Mouse (Mus musculus) granulocyte monocyte progenitor cell, adult 5-6 weeks (primary cell): ENCODE measurements at regions not wholly inside any gene's neighbourhood (a gene's known extent, or its start where the extent isn't known, plus 50 kb on each side); places are given as distances from the start of the nearest gene placed in this dataset.

Source experiments
- ATAC-seq: replicated peaks from 2 replicates; pipeline ENCODE4 v1.8.0; 2016; ENCODE audit warnings: mild to moderate bottlenecking, moderate TSS enrichment, inconsistent platforms; ENCODE audit not compliant: poor library complexity, severe bottlenecking

DNA sequence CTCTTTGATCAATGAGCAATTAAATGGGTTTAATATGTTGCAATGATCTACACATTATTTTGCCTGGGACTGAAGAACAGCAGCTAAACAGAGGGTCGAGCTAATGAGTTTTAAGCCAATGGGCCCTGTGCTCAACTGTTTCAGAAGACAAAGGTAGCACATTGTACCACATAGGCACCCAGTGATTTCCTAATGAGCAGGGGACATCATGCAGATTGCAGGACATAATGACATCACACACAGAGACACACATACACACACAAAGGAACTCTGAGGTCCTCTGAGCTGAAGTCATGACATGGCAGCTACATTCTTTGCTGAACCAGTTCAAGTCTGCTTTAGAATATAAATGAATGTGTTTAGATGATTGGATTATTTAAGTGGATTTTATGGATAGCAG, 71.9 kb downstream of the Zfp330 start:
- ATAC-seq = 0 out of 2 replicates have a peak, but pooled peaks have one; percentile 33

DNA sequence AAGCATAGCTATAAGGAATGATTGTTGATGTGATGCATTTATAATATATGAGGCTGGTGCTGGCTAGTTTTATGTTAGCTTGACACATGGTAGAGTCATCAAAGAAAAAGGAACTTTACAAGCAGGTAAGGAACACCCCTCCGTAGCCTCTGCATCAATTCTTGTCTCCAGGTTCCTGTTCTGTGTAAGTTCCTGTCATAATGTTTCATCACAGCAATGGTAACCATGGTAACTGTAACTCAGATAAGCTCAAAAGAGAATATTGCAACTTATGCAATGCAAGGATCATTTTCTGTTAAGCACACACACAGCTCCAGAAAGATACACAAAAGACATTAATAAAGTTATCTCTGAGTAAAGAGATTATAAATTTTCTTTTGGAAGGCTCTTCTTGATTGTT, 73.5 kb downstream of the Zfp330 start:
- peak; percentile 85 for ATAC-seq

DNA sequence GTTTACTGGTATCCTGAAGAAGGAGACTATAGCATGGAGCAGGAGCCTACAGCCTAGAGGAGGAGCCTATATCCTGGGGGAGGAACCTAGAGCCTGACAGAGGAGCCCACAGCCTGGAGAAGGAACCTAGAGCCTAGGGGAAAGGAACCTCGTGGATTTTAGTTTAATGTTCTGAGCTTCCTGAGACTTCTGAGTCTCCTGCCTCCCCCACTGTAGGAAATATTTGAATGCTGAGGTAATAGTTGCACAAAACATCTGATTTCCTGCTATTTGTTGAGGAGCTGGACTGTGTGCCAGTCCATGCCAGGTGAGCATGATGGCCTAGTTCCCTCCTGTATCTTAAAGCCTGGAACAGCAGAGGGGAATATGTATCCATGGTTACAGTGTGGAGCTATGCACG, 74.7 kb downstream of the Zfp330 start:
- no peak for ATAC-seq

DNA sequence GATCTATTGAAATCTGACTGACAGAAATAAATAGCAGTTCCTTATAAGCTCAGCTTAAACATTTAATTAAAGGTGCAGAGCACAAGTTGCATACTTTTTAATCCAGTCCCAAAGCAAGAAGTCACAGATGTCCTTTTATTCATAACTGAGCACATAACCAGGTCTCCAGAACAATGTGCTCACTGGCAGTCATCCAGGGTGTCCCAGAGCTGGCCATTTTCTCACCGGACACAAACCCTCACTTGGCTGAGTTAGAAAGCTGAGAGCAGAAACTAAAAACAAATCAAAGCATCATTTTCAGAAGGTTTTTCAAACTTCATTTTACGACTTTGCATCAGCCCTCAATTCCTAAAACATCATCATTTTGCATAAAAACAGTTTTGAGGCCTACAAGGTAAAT, 75.9 kb downstream of the Zfp330 start:
- no peak for ATAC-seq

DNA sequence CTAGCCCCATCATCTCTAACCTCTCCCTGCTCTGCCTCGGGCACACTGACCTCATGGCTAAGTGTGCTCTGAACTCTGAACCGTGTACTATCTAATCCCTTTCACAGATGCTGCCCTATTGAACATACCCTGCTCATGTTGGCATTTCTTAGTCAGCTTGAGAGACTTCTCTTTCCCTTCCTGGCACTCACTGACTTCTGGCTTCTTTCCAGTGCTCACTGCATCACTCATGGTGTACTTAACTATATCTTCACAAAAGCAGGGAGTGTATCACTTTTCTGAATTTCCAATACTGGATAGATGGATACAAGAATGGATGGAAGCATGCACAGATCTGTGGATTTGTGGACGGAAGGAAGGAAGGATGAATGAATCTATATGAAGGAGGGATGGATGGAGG, 80.9 kb downstream of the Zfp330 start:
- ATAC-seq = no peak

DNA sequence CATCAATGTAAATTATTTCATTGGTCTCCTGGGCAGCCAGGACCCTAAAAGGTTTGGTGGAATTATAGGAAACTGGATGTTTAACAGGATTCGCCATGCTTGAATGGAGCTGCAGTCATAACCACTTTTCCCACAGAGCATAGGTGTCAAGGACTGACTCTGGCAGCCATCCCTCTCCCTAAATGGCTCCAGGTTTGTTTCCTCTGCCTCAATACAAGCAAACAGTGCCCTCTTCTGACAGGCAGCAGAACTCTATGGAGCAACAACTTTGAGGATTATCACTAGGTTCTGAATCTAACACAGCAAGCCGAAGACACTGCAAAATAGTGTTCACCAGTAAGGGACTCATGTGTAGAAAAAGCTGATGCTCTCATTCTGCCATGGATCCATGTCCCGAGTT, 84.6 kb downstream of the Zfp330 start:
- ATAC-seq = peak; percentile 44; the same call in 1 of the 2 replicates

DNA sequence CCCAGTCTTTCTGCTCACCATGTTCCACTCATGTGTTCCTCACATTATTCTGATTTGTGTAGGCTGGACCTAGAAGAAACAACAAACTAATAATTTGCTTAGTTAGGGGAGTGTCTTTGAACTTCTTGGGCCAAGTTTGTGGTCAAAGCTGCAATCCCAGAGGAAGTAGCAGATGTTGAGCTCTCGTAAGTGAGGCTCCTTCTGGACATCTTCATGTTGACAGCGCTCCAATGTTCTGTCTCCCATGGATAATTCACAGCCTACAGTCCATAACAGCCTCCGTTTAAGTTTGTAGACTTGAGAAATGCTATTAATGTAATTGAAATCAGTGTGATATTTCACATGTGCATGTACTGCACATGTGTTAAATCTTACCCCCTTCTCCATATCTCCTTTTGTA, 88.0 kb downstream of the Zfp330 start:
- ATAC-seq = no peak

DNA sequence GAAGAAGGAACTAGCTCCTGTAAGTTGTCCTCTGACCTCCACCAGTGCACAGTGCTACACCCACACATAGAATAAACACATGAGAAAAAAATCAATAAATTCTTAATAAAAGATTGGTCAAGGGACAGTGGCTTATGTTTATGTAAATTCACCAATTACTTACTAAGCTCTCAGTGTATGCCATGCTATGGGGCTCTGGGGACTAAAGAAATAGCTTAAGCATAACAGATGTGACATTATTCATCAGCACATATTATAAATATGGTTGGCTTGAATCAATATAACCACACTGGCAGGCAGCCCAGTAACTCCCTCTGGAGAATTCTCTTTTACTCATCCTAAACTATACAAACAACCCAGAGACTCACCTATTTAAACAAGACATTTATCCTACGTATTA, 95.2 kb downstream of the Zfp330 start:
- no peak for ATAC-seq

DNA sequence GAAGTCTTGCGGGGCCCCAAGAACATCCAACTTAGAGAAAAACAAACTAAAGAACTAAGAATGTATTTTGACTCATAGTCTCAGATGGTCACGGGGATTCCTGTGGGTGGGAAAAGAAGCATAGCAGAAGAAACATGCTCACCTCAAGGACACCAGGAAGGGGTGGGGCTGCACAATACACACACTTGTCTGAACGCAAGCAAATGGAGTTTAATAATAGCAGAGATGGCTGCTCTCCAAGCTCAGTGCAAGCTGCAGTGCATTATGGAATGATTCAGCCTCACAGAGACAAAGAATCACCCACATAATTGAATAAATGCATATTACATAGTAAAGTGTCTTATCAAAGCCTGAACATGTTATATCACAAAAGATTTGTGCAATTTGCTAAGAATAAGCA, 96.2 kb downstream of the Zfp330 start:
- no peak for ATAC-seq

DNA sequence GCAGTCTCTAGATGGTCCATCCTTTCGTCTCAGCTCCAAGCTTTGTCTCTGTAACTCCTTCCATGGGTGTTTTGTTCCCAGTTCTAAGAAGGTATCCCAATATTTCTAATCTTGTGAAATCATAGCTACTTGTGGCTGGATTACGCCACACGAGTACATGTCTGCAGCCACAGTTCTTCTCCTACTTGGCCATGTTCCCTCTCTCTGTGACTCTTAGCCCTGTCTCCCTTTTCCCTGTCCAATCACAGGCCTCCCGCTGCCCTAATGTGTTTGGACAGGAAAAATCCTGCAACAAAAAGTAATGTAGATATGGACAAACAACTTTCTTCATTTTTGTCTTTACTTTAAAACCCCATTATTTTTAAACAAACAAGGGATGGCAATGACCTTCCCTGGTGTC, 104.7 kb downstream of the Zfp330 start:
- no peak for ATAC-seq

DNA sequence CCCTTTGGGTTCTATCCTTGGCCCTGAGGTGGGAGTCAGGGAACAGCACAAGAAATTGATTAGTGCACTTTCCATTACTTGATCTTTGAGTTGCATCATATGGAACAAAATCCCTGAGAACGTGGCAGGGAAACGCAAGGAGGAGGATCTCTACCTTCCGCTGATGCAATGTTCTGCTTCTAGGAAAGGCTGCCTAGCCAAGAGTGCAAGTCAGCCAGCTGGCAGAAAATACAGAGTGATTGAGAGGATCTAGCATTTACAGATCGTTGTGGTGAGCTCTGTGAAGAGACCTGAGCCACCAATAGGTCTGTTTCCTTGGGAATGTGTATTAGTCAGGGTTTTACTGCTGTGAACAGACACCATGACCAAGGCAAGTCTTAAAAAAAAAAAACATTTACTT, 108.8 kb downstream of the Zfp330 start:
- no peak for ATAC-seq

DNA sequence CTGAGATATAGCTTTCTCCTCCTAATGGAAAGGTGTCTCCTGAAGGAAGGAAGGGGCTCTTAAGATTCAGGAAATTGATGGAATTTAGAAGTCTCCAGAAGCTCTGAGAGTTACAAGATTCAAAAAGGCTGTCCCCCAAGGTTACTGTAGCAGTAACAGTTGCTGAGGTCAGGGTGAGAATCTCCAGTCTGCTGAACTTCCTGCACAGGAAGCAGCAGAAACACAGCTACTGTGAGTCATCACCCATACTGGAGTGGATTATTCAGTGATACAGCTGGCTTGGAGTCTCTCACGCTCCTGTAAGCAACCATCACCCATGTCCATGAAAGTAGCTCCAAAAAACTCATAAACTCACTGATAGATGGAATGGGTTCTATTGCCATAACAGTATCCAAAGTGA, 133.5 kb downstream of the Zfp330 start:
- no peak for ATAC-seq

DNA sequence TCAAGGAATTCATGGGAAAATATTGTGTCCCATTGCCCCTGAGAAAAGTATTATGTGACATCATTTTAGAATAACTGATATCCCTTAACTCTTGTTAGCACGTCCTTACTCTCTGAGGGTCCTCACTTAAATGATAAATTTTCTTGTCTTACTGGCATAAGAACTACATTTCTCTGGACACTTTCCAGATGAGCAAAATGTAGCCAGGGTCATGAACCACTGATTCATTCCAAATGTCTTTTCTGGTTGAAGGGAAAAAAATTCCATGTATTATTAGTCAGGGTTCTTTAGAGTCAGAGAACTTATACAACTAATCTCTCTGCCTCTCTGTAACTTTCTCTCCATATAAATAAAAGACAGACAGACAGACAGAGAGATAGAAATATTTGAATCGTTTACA, 143.5 kb downstream of the Zfp330 start:
- no peak for ATAC-seq

DNA sequence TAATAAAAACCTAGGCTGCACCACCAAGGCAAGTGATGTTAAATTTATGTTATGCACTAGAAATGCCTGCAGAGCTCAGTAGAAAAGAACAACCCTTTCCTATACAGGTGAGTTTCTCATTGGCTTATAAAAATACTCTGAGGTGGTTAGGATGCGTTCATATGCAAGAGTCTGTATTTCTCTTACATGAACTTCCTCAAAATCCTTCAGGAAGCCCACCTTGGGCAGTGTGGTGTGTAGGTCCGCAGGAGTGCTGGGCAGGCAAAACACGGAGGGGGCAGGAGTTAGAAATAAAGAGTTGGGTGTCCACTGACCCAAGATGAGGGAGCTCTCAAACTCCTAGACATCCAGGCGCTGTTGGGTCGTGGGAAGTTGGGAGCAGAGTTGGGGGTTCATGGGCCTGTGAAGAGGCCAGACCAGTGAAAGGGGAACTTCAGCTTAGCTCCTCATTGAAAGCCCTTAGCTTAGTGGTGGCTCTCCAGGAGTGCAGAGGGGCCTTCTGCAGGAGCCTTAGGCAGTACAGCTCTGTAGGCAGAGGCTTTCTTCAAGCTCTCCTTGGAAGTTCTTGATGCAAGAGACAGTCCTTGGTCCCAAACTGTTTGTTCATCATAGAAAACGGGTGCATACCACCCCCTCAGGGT, 150.0 kb downstream of the Zfp330 start:
- ATAC-seq = peak; percentile 56; the same call in 1 of the 2 replicates

DNA sequence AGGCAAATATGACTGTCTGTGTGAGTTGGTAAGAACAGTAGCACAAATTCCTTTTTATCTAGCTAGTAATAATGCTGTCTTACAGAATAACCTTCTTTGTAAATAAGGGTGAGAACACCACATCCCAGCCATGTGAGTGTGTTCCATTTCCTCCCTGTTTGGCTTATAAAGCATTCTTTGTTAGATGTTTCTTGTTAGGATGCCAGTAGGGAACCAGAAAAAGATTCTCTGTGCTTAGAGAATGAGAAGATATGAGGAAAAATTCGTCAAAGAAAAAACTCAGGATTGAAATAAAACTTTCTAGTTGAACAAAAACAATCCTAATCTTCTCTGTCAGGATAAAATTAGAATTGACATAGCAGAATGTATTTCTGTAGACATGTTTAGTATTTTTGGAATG, 155.3 kb downstream of the Zfp330 start:
- no peak for ATAC-seq

DNA sequence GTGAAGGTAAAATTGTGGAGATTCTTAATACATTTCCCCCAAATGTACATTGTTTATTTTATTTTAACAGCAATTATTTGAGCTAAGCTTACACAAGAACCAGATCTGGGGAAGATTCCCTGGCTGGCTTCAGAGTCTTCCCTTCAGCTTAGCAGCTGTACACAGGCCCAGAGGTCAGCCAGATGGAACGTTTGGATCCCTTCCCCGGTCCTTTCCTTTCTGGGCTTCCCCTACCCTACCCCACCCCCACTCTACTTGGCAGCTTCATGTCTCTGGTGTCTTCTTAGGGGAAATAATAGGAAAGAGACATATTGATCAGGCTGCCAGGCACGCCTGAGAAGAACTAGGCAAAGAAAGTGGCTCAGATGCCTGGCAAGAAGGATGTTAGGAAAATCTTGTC, 172.4 kb downstream of the Zfp330 start:
- no peak for ATAC-seq

DNA sequence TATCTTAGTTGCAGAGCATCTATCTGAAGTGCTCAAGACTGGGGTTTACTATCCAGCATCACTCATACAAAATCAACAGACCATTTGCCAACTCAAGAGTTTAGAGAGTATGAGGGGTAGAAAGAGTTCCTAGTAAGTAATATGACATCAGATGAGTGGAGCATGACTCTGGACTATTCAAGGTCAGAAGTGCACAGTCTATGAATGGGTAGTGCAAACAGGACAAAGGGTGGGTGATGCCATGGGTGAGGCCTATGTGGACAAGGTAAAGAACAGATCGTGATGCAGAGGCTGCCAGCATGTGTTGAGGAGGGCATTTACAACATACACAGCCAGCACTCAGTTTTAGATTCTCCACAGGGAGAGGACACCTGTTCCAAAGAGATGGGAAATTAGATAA, 170.4 kb upstream of the Il15 start:
- no peak for ATAC-seq

DNA sequence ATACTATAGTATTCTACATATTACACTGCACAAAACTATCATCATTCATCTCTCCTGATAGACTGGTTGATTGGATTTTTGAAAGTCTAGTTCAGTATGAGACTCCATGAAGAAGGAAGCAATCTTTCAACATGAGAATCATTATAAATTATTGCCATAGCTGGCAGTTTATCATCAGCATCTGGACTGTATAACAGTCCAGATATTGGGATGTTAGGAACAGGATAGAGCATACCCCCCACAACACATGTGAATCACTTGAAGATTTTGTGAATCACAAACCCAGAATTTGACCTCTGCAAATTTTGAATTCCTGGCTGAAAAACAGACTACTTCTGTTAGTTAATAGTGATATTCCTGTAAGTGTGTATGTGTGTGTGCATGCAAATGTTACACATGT, 135.1 kb upstream of the Il15 start:
- no peak for ATAC-seq

DNA sequence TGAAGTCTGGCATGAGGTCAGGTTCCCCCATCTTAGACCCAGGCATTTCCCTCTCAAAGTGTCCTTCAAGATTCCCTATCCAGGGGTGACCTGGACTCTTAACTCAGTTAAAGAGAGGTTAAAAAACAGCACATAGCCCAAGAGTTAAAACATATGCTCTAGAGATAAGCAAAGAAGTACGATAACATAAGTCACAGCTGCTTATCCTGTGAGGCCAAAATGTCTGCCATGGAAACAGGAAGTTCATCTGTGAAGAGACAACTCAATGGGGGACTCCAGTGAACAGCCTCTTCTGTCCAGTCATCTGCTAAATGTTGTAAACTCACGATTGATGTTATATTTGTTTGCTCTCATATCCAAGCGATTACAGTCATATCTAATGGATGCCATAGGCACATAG, 126.1 kb upstream of the Il15 start:
- ATAC-seq = no peak

DNA sequence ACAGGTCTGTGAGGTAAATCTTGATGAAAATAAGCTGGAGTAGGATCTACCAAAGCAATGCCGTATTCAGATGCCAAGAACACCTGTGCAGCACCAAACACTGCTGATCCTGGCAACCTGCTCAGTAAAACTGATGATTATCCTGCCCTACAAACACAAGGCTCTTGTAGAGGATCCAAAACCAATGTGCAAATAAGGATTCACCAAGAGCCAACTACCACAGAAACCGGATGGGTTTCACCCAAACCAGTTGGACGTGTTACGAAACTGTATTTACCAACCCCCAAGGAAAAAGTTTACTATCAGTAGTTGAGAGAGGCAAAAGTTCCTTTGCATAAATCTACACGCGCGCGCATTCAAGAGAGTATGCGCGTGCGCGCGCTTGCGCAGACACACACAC, 120.8 kb upstream of the Il15 start:
- ATAC-seq = no peak

DNA sequence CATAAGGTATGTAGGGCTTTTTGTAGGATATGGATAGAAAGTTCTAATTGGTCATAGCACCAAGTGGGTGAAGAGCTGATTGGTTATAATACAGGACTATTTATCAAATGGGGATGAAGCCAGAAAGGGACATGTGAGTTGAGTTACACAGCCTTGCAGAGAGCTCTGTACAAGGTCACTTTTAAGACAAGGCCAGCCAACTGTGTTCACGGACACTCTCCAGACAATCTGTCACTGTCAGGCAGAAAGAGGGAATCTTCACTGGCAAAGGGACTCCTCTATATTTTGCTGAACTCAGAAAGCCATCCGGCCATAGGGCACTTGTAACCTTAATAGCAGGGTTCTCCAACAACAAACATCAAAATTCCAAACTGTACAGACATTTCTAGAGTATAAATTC, 95.5 kb upstream of the Il15 start:
- ATAC-seq = no peak

DNA sequence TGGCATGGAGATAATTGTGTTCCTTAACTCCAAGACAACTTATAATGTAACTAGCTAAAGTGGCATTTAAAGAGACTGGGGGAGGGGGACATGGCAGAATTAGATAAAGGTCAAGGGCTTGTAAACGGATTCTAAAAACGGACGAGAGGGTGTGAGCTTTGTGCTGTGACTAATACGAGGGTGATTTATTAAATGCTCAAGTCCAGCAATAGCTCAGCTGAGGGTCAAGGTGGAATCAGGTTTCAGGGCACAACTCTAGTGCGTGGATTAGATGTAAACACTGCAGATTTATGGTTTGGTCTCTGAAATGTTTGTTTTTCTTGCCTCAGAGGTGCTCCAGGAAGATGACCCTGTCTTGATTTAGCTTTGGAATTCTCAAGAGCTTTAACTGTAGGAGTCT, 74.8 kb upstream of the Il15 start:
- no peak for ATAC-seq

DNA sequence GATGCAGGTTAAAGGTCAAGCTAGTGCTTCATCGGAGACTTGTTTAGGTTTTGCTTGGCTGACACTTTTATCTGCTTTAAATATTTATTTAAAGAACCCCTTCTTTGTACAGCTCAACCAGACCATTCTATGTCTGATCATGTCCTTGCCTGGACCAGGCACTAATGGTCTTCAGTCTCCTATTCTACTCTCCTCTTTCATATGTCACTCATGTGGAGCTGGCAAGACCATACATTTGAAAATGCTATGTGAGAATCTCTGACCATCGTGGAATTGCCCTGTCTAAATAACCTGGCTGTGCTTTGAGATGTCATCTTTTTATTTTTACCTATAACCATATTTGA, 74.4 kb upstream of the Il15 start:
- ATAC-seq = no peak
